Mouse (Mus musculus): Measurements from ENCODE around the gene Gpr37l1.

GRCm38 (mm10) chr1:135170299-135170698 lies 2.8 kb upstream of the Gpr37l1 start:
- no peak for TF ChIP-seq CTCF (conservative IDR thresholded peaks at IDR 0.05 in 1 of 2, IDR thresholded peaks at IDR 0.05 in 1 of 2; ENCODE audit: low read depth in 2 of 2, low read length in 2 of 2)
- TF ChIP-seq MYC (IDR thresholded peaks at IDR 0.05; ENCODE audit: low read depth, low read length), result no peak
- TF ChIP-seq POLR2A (IDR thresholded peaks at IDR 0.05; ENCODE audit: low read depth, low read length), result no peak
- TF ChIP-seq ZMIZ1 (IDR thresholded peaks at IDR 0.05; ENCODE audit: low read depth, low read length), result no peak

All from CH12.LX (cell line).